Mouse (Mus musculus): ENCODE results near the gene BC028528. TPM values are rescaled to one million over a fixed set of nuclear protein-coding genes. Genes with fewer than 3 reads are reported as not detected.
A peak's percentile ranks its signal among the peaks of the same experiment; 100 is the strongest.
"Not testable (repeated sequence)": the region's sequence is repeated elsewhere in the genome, so short reads cannot be mapped to it uniquely, and the experiment has no call there.

BC028528 gene
- total RNA-seq, 2 experiments from 2014 or later, result 10.4 to 12.7 TPM

- intact Hi-C loops (cut with DNase I), result loop anchor here (10.0 kb wide), 1 partner anchor 170 kb away; the partner anchor contains the start of gene Vps45
- DNase-seq (ENCODE audit: low spot score in 2 of 2), result no peak
Observed at GRCm38 (mm10) chr3:95884400-95884799, 7.4 kb downstream of the BC028528 start.

DNA sequence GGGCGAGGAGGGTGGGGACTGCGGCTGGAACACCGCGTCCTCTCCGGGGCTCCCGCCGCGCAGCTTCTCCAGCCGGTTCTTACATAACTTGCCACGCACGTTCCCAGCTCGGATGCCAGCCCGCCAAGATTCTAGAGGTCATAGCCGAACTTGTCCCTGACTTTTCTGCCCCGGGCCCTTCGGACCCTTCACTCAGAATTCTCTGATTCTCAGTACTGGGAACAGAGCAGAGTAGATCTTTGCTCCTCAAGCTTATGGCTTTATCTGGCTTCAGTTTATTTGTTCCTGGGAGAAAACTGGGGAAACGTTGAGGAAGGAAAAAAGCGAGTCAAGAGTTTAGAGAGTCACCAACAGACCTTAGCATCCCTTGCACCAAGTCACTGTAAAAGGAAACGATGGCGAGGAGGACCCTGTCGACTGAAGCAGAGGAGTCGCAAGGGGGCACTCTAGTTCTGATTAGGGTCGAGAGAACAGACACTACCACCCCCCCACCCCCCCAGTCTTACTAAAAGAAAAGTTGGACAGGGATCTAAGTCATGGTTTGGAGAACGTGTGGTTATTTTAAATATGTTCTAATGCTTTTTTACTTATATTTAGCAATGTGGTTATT lies 8.9 kb downstream of the BC028528 start:
- peak; percentile 85 to 88 for DNase-seq (ENCODE audit: low spot score in 2 of 2)
- intact Hi-C loops (cut with DNase I), result loop anchor here (1.0 to 10.0 kb wide), 2 partner anchors 24 to 172 kb away; partner anchors contain the start of gene Vps45

GRCm38 (mm10) chr3:95881979-95882815 lies 9.6 kb downstream of the BC028528 start, which contains the start of gene Ciart:
TSS of gene Ciart (minus strand) at chr3:95882251.
- intact Hi-C loops (cut with DNase I), result loop anchor here (1.0 to 10.0 kb wide), 2 partner anchors 25 to 173 kb away; partner anchors contain the start of gene Vps45
- DNase-seq (ENCODE audit: low spot score in 2 of 2), result peak; percentile 96 to 99

DNA sequence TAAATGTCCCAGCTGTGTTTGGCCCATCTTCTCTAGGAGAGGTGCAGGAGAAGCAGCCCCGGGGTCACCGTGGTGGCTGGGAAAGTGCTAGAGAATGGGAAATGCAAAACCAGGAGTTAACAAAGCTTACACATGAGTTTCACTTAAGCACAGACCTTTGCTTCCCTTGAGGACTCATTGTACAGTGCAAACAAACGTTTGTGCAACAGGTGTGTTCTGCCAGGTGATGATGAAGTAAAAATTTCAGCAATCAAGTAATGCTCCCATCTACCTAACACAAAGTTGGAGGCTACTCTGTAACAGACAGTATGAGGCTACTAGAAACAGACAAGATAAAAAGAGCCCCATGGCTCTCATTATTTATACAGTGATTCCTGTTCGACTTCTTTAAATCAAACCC lies 12.7 kb downstream of the BC028528 start:
- intact Hi-C loops (cut with DNase I), result no loop called here

DNA sequence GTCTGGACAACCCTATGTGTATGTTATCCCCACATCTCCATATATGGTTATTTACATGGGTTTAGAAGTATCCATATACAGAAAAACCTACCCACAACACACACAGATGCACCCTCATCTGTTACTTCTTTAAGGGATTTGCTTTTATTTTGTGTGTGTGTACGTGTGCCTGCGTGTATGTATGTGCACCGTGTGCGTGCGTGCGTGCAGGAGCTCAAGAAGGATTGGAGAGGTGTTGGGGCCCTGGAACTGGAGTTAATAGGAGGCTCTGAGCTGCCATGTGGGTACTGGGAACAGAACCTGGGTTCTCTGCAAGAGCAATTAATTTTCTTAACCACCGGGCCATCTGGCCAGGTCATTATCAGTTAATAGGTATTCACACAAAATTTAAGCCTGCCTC lies 19.8 kb downstream of the BC028528 start:
- intact Hi-C loops (cut with DNase I), result no loop called here
- DNase-seq (ENCODE audit: low spot score in 2 of 2), result no peak

More for the DNA sequence above, 12.7 kb downstream of the BC028528 start:
- DNase-seq (ENCODE audit: low spot score in 2 of 2), result no peak

DNA sequence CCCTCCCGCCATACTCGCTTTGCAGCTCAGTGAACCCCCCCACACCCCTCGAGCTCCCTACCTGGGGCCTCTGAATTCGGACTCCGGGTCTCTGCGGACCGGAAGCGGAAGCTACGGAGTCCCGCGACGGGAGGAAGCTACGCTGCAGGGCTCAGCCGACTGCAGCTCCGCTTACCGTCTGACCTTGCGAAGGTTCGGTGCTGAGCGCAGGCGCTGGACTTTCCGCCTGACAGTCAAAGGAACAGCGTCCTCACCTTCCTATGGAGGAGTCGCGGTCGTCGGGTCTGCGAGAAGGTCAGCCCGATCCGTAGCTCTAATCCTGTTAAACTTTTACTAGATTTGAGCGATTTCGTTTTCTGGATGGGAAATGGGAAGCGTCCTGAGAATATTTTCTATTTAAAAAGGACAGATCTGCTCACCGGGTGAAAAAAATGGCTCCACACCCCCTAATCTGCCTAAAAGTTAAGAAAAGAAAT lies 20.4 kb downstream of the BC028528 start, which contains the start of gene Mrps21:
Gene Mrps21, minus strand, starts transcription at position 128 of the 476 bp plus-strand sequence.
- intact Hi-C loops (cut with DNase I), result no loop called here
- peak; percentile 84 to 86 for DNase-seq (ENCODE audit: low spot score in 2 of 2)

GRCm38 (mm10) chr3:95870976-95871375 lies 20.8 kb downstream of the BC028528 start:
- no peak for DNase-seq (ENCODE audit: low spot score in 2 of 2)
- intact Hi-C loops (cut with DNase I), result no loop called here

GRCm38 (mm10) chr3:95867408-95867807 lies 24.4 kb downstream of the BC028528 start:
- no peak for DNase-seq (ENCODE audit: low spot score in 2 of 2)
- intact Hi-C loops (cut with DNase I), result no loop called here

DNA sequence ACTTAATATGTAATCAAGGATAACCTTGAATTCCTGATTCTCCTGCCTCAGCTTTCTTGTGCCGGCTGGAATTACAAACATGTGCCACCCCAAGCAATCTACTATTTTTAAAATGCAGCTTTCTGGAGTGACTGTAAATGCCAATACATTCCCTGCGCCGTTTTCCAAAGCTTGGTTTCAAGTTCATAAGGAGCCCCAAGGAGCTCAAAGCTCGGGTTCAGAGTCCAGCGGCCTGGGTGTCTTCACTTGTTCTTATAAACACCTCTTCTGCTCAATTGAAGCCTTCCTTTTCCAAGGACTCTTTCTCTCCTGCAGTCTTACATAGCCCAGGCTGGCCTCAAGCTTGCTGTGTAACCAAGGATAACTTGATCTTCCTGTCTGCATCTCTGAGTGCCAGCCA lies 25.7 kb downstream of the BC028528 start:
- DNase-seq (ENCODE audit: low spot score in 2 of 2), result no peak
- intact Hi-C loops (cut with DNase I), result no loop called here

DNA sequence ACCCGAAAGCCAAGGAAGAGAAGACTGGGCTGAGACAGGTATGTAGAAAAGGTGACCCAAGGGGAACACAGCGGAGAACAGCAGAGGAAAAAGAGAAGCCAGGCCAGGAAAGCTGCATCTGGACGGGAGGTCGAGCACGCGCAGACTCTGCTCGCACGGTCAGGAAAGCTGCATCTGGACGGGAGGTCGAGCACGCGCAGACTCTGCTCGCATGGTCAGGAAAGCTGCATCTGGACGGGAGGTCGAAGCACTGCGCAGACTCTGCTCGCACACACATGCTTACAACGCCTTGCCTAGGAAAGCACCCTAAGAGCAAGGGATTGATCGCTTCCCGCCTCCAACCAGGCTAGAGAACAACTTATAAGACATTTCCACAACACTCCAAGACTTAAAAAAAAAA lies 26.2 kb downstream of the BC028528 start:
- no peak for DNase-seq (ENCODE audit: low spot score in 2 of 2)
- intact Hi-C loops (cut with DNase I), result no loop called here

DNA sequence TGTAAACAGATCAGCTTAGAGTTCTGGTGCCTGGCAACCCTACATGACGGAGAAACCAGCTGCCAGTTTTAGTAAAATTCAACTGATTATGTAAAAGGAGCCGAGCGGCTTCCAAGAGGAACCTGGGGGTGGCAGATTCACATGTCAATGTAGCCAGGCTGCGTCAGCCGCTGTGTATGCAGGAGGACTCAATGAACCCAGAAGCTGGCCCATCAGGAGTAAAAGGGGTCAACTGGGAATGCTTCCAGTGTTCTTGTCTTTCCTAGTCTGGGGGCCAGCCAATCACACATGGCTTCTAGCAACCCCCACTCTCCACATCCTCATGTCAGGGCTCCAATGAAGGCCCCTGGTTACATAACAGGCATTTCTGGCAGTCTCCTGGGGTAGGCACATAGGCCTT lies 26.8 kb downstream of the BC028528 start:
- DNase-seq (ENCODE audit: low spot score in 2 of 2), result peak; percentile 75 to 91
- intact Hi-C loops (cut with DNase I), result no loop called here

DNA sequence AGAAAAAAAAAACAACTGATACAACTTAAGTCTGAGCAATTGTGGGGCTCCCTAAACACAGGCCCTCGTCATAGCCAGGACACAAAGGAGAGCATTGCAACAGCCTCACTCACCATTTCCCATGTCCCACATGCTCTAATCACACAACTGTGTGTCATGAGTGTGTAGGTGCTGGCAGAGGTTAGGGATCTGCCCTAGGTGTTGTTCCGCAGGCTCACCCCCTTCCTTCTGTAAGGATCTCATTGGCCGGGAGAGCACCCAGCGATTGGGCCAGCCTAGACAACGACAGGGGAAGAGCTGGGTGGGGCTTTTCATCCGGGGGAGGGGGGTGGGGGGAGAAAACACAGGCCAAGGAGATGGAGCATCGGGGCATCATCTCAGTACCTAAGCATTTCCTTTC lies 28.2 kb downstream of the BC028528 start:
- intact Hi-C loops (cut with DNase I), result loop anchor here (5.0 kb wide), 1 partner anchor 94 kb away; no protein-coding TSS in a partner anchor
- no peak for DNase-seq (ENCODE audit: low spot score in 2 of 2)

GRCm38 (mm10) chr3:95861796-95862195 lies 30.0 kb downstream of the BC028528 start:
- peak; percentile 85 to 95 for DNase-seq (ENCODE audit: low spot score in 2 of 2)
- intact Hi-C loops (cut with DNase I), result loop anchor here (5.0 kb wide), 1 partner anchor 96 kb away; no protein-coding TSS in a partner anchor

DNA sequence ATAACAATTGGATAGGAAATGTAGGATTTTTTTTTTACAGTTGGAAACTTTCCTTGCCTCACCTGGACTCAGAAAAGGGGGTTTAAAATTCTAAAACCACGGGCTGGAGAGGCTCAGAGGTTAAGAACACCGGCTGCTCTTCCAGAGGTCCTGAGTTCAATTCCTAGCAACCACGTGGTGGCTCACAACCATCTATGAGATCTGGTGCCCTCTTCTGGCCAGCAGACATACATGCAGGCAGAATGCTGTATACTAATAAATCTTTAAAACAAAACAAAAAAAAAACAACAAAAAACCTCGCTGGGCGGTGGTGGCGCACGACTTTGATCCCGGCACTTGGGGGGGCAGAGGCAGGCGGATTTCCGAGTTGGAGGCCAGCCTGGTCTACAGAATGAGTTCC lies 30.6 kb downstream of the BC028528 start:
- intact Hi-C loops (cut with DNase I), result loop anchor here (5.0 kb wide), 1 partner anchor 96 kb away; no protein-coding TSS in a partner anchor
- DNase-seq (ENCODE audit: low spot score in 2 of 2), result no peak

GRCm38 (mm10) chr3:95860323-95860722 lies 31.5 kb downstream of the BC028528 start:
- intact Hi-C loops (cut with DNase I), result loop anchor here (5.0 kb wide), 1 partner anchor 97 kb away; no protein-coding TSS in a partner anchor
- DNase-seq (ENCODE audit: low spot score in 2 of 2), result no peak

GRCm38 (mm10) chr3:95858278-95858677 lies 33.5 kb downstream of the BC028528 start:
- intact Hi-C loops (cut with DNase I); DNase-seq (ENCODE audit: low spot score in 2 of 2): not testable (repeated sequence)

- DNase-seq (ENCODE audit: low spot score in 2 of 2); intact Hi-C loops (cut with DNase I): not testable (repeated sequence)
Observed at GRCm38 (mm10) chr3:95857050-95857449, 34.8 kb downstream of the BC028528 start.

DNA sequence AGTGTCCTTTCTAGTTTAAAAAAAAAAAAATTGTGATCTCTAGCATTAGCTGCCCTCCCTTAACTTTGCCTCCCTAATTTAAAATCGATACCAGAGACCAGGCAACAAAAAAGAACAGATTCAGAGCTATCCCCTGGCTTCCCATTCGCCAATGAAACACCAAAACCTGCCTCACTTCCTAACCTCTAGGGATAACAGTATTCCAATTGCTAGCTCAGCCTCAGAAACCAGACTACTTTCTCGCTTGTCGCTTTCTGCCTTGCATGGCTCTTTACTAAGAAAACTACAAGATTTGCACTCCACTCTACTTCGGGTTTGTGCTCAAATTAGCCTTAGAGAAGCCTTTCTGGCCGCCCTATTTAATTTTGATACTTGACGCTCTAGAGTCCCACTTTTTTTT lies 35.7 kb downstream of the BC028528 start:
- DNase-seq (ENCODE audit: low spot score in 2 of 2), result no peak
- intact Hi-C loops (cut with DNase I), result no loop called here

DNA sequence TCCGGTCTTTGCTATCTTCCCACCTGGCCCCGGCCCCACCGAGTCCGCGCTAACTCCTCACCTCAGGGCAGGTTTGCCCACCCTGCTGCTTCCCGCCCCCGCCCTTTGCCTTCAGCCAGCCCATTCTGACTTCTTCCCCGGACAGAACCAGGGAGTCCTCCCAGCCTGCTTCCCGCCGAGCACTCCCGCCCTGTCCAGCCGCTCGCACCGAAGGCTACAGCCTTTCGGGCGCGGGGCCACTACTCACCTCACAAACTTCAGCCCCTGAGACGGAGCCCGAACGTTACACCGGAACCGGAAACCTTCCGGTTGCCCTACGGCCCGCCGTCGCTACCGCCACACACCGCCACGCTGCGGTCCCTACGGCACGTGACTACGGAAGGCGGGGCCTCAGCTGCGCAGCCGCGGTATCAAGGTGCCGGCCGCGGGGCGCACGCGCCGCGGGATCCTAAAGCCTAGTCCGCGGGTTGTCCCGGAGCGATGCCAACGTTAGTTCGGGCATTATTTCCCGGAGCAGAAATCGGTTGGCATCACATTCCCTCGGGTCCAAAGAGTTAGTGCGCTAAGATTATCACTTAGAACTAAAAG lies 36.2 kb downstream of the BC028528 start, which contains the start of gene Prpf3:
Gene Prpf3, minus strand, starts transcription at position 384 of the 588 bp plus-strand sequence.
- peak; percentile 92 to 95 for DNase-seq (ENCODE audit: low spot score in 2 of 2)
- intact Hi-C loops (cut with DNase I), result no loop called here
